Mouse (Mus musculus) ovary, postnatal 14 days (tissue): ENCODE results near the gene Zswim5.

Source experiments
- DNase-seq: peaks from one replicate; pipeline ENCODE4 v3.0.0; 2022; ENCODE audit warnings: low spot score

Gene Zswim5

GRCm38 (mm10) chr4:116913318-116913717, 36.1 kb downstream of the Zswim5 start:
- DNase-seq: no peak

GRCm38 (mm10) chr4:116928006-116928651, 51.0 kb downstream of the Zswim5 start:
- DNase-seq: no peak

GRCm38 (mm10) chr4:116939585-116939984, 62.4 kb downstream of the Zswim5 start:
- no peak for DNase-seq

GRCm38 (mm10) chr4:116942695-116943094, 65.5 kb downstream of the Zswim5 start:
- no peak for DNase-seq

GRCm38 (mm10) chr4:116944055-116944454, 66.9 kb downstream of the Zswim5 start:
- DNase-seq: no peak

GRCm38 (mm10) chr4:116951642-116952041, 74.5 kb downstream of the Zswim5 start:
- no peak for DNase-seq

- no peak for DNase-seq
Measured at GRCm38 (mm10) chr4:116954951-116955350, 77.8 kb downstream of the Zswim5 start.

- DNase-seq: no peak
Measured at GRCm38 (mm10) chr4:116976503-116976902, 99.3 kb downstream of the Zswim5 start.

- DNase-seq: no peak
Measured at GRCm38 (mm10) chr4:116985681-116986080, 108.5 kb downstream of the Zswim5 start.

GRCm38 (mm10) chr4:116986400-116987121, 109.4 kb downstream of the Zswim5 start:
- peak; percentile 57 for DNase-seq

GRCm38 (mm10) chr4:116987122-116987456, 109.9 kb downstream of the Zswim5 start:
- DNase-seq: no peak

GRCm38 (mm10) chr4:116989731-116990130, 112.6 kb downstream of the Zswim5 start:
- no peak for DNase-seq

GRCm38 (mm10) chr4:116991366-116991765, 114.2 kb downstream of the Zswim5 start:
- DNase-seq: peak; percentile 72

- peak; percentile 89 for DNase-seq
Measured at GRCm38 (mm10) chr4:116993672-116994621, 116.8 kb downstream of the Zswim5 start, which contains the start of gene Urod. TSS of gene Urod (minus strand) at chr4:116994413.

GRCm38 (mm10) chr4:116995131-116995797, 118.1 kb downstream of the Zswim5 start, which contains the start of gene Hectd3:
TSS of gene Hectd3 (plus strand) at chr4:116995317.
- DNase-seq: peak; percentile 31

GRCm38 (mm10) chr4:116995798-116996135, 118.6 kb downstream of the Zswim5 start:
- peak; percentile 30 for DNase-seq

GRCm38 (mm10) chr4:116999513-117000154, 122.5 kb downstream of the Zswim5 start:
- DNase-seq: no peak

GRCm38 (mm10) chr4:117001957-117002356, 124.8 kb downstream of the Zswim5 start:
- DNase-seq: no peak

GRCm38 (mm10) chr4:117002543-117003521, 125.7 kb downstream of the Zswim5 start:
- peak; percentile 54 for DNase-seq

- no peak for DNase-seq
Measured at GRCm38 (mm10) chr4:117004649-117005048, 127.5 kb downstream of the Zswim5 start.
